Mouse (Mus musculus) neural tube, embryonic 14.5 days (tissue): ENCODE data around the gene D930007J09Rik. TPM values are rescaled to one million over a fixed set of nuclear protein-coding genes. Genes with fewer than 3 reads are reported as not detected.

Experiments
- polyA plus RNA-seq: library from polyadenylated mRNA; unstranded; fragments of >200 nt; fragmentation: Nextera tagmentation; extraction: Ambion mirVana; gene quantifications from 2 replicates; pipeline ENCODE4 v1.2.1, GENCODE M21; 2014

The D930007J09Rik gene
- polyA plus RNA-seq, 1 experiment from 2014 or later: not detected

Other genes starting within 250 kb of the D930007J09Rik start
- gene Mylk4, start 18.9 kb downstream of the D930007J09Rik start, polyA plus RNA-seq: 0.28 TPM in 1 of 2 replicates, not detected in the other
- 25.6 and 29.0 TPM in 2 replicates for gene Wrnip1, start 811 bp downstream of the D930007J09Rik start, polyA plus RNA-seq
- gene Serpinb1a, start 48.3 kb upstream of the D930007J09Rik start, polyA plus RNA-seq: 0.54 and 2.6 TPM in 2 replicates
- gene Serpinb1c, start 95.4 kb upstream of the D930007J09Rik start, polyA plus RNA-seq: 0.15 TPM in 1 of 2 replicates, not detected in the other
- gene Serpinb6b, start 162.4 kb upstream of the D930007J09Rik start, polyA plus RNA-seq: 0.53 and 0.60 TPM in 2 replicates
- gene Serpinb9, start 200.4 kb upstream of the D930007J09Rik start, polyA plus RNA-seq: 1.2 and 1.6 TPM in 2 replicates
- 0.28 and 0.29 TPM in 2 replicates for gene Serpinb9b, start 224.6 kb upstream of the D930007J09Rik start, polyA plus RNA-seq